Mouse (Mus musculus): ENCODE data around the gene Cux2.
A peak's percentile ranks its signal among the peaks of the same experiment; 100 is the strongest.

The Cux2 gene

GRCm38 (mm10) chr5:122015149-122015548 is 34.8 kb downstream of the Cux2 start:
- DNase-seq = no peak

GRCm38 (mm10) chr5:122014671-122015070 is 35.2 kb downstream of the Cux2 start:
- no peak for DNase-seq

- no peak for DNase-seq
These were observed 38.6 kb downstream of the Cux2 start for GRCm38 (mm10) chr5:122011289-122011688.

- no peak for DNase-seq
These were observed 41.9 kb downstream of the Cux2 start for GRCm38 (mm10) chr5:122007946-122008441.

- no peak for DNase-seq
These were observed 46.4 kb downstream of the Cux2 start for GRCm38 (mm10) chr5:122003460-122003859.

GRCm38 (mm10) chr5:122002148-122002547 is 47.8 kb downstream of the Cux2 start:
- no peak for DNase-seq

- DNase-seq = no peak
These were observed 48.6 kb downstream of the Cux2 start for GRCm38 (mm10) chr5:122001311-122001710.

- DNase-seq = no peak
These were observed 49.5 kb downstream of the Cux2 start for GRCm38 (mm10) chr5:122000381-122000780.

- DNase-seq = peak; percentile 84
These were observed 50.7 kb downstream of the Cux2 start for GRCm38 (mm10) chr5:121998981-121999795.

GRCm38 (mm10) chr5:121998281-121998680 is 51.6 kb downstream of the Cux2 start:
- no peak for DNase-seq

GRCm38 (mm10) chr5:121996701-121997100 is 53.2 kb downstream of the Cux2 start:
- no peak for DNase-seq

GRCm38 (mm10) chr5:121994808-121995207 is 55.1 kb downstream of the Cux2 start:
- DNase-seq = no peak

GRCm38 (mm10) chr5:121991914-121992313 is 58.0 kb downstream of the Cux2 start:
- no peak for DNase-seq

- no peak for DNase-seq
These were observed 64.0 kb downstream of the Cux2 start for GRCm38 (mm10) chr5:121985855-121986254.

- DNase-seq = no peak
These were observed 68.2 kb downstream of the Cux2 start for GRCm38 (mm10) chr5:121981650-121982131.

- DNase-seq = no peak
These were observed 73.6 kb downstream of the Cux2 start for GRCm38 (mm10) chr5:121976331-121976730.

- DNase-seq = no peak
These were observed 76.4 kb downstream of the Cux2 start for GRCm38 (mm10) chr5:121973541-121973940.

GRCm38 (mm10) chr5:121972680-121973192 is 77.2 kb downstream of the Cux2 start:
- no peak for DNase-seq

GRCm38 (mm10) chr5:121968999-121969398 is 80.9 kb downstream of the Cux2 start:
- DNase-seq = no peak

- peak; percentile 50 for DNase-seq
These were observed 81.5 kb downstream of the Cux2 start for GRCm38 (mm10) chr5:121968416-121968815.

GRCm38 (mm10) chr5:121967520-121967919 is 82.4 kb downstream of the Cux2 start:
- no peak for DNase-seq

- DNase-seq = no peak
These were observed 83.0 kb downstream of the Cux2 start for GRCm38 (mm10) chr5:121966940-121967339.

- DNase-seq = peak; percentile 38
These were observed 86.9 kb downstream of the Cux2 start for GRCm38 (mm10) chr5:121962974-121963373.

- no peak for DNase-seq
These were observed 87.5 kb downstream of the Cux2 start for GRCm38 (mm10) chr5:121962359-121962758.

Data from right cerebral cortex, postnatal 14 days (tissue).